Mouse (Mus musculus): ENCODE results near the gene Gc. TPM values are rescaled to one million over a fixed set of nuclear protein-coding genes. Genes with fewer than 3 reads are reported as not detected.

Gene Gc
- polyA plus RNA-seq, 1 experiment from 2014 or later: not detected

DNA sequence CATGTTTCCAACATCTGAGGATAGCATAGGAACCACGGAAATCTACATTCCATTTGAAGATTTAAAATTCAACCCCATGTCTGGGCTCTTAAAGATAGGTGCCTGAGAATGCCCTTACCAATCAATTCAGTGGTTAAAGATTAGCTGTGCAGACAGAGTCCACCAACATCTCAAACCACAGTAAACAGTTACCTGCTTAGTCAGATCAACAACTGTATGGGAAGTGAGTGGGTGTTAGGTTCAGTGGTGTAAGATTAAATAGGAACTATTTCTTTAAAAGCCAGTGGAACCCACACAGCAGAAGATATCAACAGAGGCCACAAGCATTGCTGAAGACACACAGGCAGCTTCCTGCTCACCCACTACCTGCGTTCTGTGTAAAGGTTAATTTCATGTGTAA is 1.3 kb upstream of the Gc start:
- Histone ChIP-seq H3K4me2 (ENCODE audit: low read depth, severe bottlenecking) (no peak overlapping the region), H3K4me3 (ENCODE audit: low read depth, low read length) (no peak overlapping the region), H3K36me3 (ENCODE audit: control insufficient read depth, insufficient read depth, low read length) (no peaks in the 10 kb centered on the region), H3K9ac (ENCODE audit: low read length) (no peak overlapping the region), H3K27ac (replicated peaks; ENCODE audit: low read depth, low read length) (no peak overlapping the region), H3K9me3 (ENCODE audit: control insufficient read depth, low read length) (no peaks in the 10 kb centered on the region), H3K27me3 (ENCODE audit: control insufficient read depth, insufficient read depth, low read length) (no peaks in the 10 kb centered on the region), H3K4me1 (ENCODE audit: control insufficient read depth, insufficient read depth, low read length) (no peaks in the 10 kb centered on the region)
- 86% methylated on average over 2 of the region's 2 CpGs for WGBS
- ATAC-seq (ENCODE audit: insufficient number of reproducible peaks, low FRiP score, low TSS enrichment, low read depth): no peak
- DNase-seq (ENCODE audit: low spot score): no peak

- Histone ChIP-seq H3K4me3 (ENCODE audit: low read depth, low read length) (no peak overlapping the region), H3K9ac (ENCODE audit: low read length) (no peak overlapping the region), H3K4me1 (ENCODE audit: control insufficient read depth, insufficient read depth, low read length) (no peaks in the 10 kb centered on the region), H3K27ac (replicated peaks; ENCODE audit: low read depth, low read length) (no peak overlapping the region), H3K9me3 (ENCODE audit: control insufficient read depth, low read length) (no peaks in the 10 kb centered on the region), H3K27me3 (ENCODE audit: control insufficient read depth, insufficient read depth, low read length) (no peaks in the 10 kb centered on the region), H3K4me2 (ENCODE audit: low read depth, severe bottlenecking) (no peak overlapping the region), H3K36me3 (ENCODE audit: control insufficient read depth, insufficient read depth, low read length) (no peaks in the 10 kb centered on the region)
- peak; percentile 68 for DNase-seq (ENCODE audit: low spot score)
- ATAC-seq (ENCODE audit: insufficient number of reproducible peaks, low FRiP score, low TSS enrichment, low read depth): no peak
- 53% methylated on average over 8 of the region's 8 CpGs for WGBS
Observed at GRCm38 (mm10) chr5:89455526-89455925, 2.2 kb downstream of the Gc start.

DNA sequence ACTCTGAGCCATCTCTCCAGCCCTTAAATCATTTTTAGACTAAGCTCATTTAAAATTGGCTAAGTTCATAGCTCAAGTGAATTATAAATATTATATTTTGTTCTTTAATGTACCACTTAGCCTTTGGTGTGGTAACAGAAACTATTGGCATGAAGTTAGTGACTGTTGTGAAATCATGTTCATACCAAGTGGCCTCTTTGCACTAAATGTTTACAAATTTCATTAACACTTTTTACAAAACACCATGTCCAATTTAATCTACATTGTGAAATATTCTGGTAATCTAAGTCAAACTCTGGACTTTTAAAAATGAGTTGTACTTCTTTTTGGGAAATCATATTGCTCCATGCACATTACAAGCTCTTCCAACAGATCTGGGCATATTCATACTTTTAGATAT is 6.9 kb downstream of the Gc start:
- no peak overlapping the region for H3K27ac ChIP-seq (replicated peaks; ENCODE audit: low read depth, low read length)
- no peak for ATAC-seq (ENCODE audit: insufficient number of reproducible peaks, low FRiP score, low TSS enrichment, low read depth)
- DNase-seq (ENCODE audit: low spot score): no peak

DNA sequence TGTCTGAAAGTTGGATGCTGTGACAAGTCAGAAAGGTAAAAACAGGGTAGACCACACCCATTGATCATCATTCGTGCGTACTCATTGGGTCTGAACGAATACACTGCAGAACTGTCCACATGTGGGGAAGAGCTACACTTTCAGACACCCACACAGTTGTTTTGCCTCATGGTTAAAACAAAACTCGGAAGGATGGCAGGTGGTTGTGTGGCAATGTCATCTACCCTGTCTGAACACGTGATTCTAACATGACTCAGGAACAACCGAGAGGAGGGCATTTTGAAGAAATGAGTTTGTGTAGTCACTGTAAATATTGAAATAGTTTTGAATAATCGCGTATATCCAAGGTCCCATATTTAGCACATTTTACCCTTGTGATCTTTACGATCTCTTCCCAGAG is 8.4 kb downstream of the Gc start:
- Histone ChIP-seq H3K4me1 (ENCODE audit: control insufficient read depth, insufficient read depth, low read length) (no peaks in the 10 kb centered on the region), H3K27me3 (ENCODE audit: control insufficient read depth, insufficient read depth, low read length) (no peaks in the 10 kb centered on the region), H3K9ac (ENCODE audit: low read length) (no peak overlapping the region), H3K9me3 (ENCODE audit: control insufficient read depth, low read length) (no peaks in the 10 kb centered on the region), H3K4me2 (ENCODE audit: low read depth, severe bottlenecking) (no peak overlapping the region), H3K27ac (replicated peaks; ENCODE audit: low read depth, low read length) (no peak overlapping the region), H3K36me3 (ENCODE audit: control insufficient read depth, insufficient read depth, low read length) (no peaks in the 10 kb centered on the region), H3K4me3 (ENCODE audit: low read depth, low read length) (no peak overlapping the region)
- ATAC-seq (ENCODE audit: insufficient number of reproducible peaks, low FRiP score, low TSS enrichment, low read depth) (no peak), DNase-seq (ENCODE audit: low spot score) (no peak)
- WGBS: 90% methylated on average over 9 of the region's 9 CpGs

More for the DNA sequence above, 6.9 kb downstream of the Gc start:
- H3K9ac ChIP-seq (ENCODE audit: low read length): no peak overlapping the region
- H3K9me3 ChIP-seq (ENCODE audit: control insufficient read depth, low read length): no peaks in the 10 kb centered on the region
- H3K27me3 ChIP-seq (ENCODE audit: control insufficient read depth, insufficient read depth, low read length): no peaks in the 10 kb centered on the region
- no peaks in the 10 kb centered on the region for H3K36me3 ChIP-seq (ENCODE audit: control insufficient read depth, insufficient read depth, low read length)
- no peaks in the 10 kb centered on the region for H3K4me1 ChIP-seq (ENCODE audit: control insufficient read depth, insufficient read depth, low read length)
- no peak overlapping the region for H3K4me3 ChIP-seq (ENCODE audit: low read depth, low read length)
- H3K4me2 ChIP-seq (ENCODE audit: low read depth, severe bottlenecking): no peak overlapping the region

GRCm38 (mm10) chr5:89447978-89448377 is 9.7 kb downstream of the Gc start:
- Histone ChIP-seq H3K4me2 (ENCODE audit: low read depth, severe bottlenecking) (no peak overlapping the region), H3K4me3 (ENCODE audit: low read depth, low read length) (no peak overlapping the region), H3K36me3 (ENCODE audit: control insufficient read depth, insufficient read depth, low read length) (no peaks in the 10 kb centered on the region), H3K27ac (replicated peaks; ENCODE audit: low read depth, low read length) (no peak overlapping the region), H3K27me3 (ENCODE audit: control insufficient read depth, insufficient read depth, low read length) (no peaks in the 10 kb centered on the region), H3K4me1 (ENCODE audit: control insufficient read depth, insufficient read depth, low read length) (no peaks in the 10 kb centered on the region), H3K9ac (ENCODE audit: low read length) (no peak overlapping the region), H3K9me3 (ENCODE audit: control insufficient read depth, low read length) (no peaks in the 10 kb centered on the region)
- WGBS: 71% methylated on average over 7 of the region's 7 CpGs
- DNase-seq (ENCODE audit: low spot score) (no peak), ATAC-seq (ENCODE audit: insufficient number of reproducible peaks, low FRiP score, low TSS enrichment, low read depth) (no peak)

- 88% methylated on average over 4 of the region's 4 CpGs for WGBS
- H3K4me3 ChIP-seq (ENCODE audit: low read depth, low read length): no peak overlapping the region
- no peak for ATAC-seq (ENCODE audit: insufficient number of reproducible peaks, low FRiP score, low TSS enrichment, low read depth)
- DNase-seq (ENCODE audit: low spot score): no peak
- no peaks in the 10 kb centered on the region for H3K36me3 ChIP-seq (ENCODE audit: control insufficient read depth, insufficient read depth, low read length)
- no peak overlapping the region for H3K4me2 ChIP-seq (ENCODE audit: low read depth, severe bottlenecking)
- H3K27ac ChIP-seq (replicated peaks; ENCODE audit: low read depth, low read length): no peak overlapping the region
- H3K9me3 ChIP-seq (ENCODE audit: control insufficient read depth, low read length): no peaks in the 10 kb centered on the region
- H3K4me1 ChIP-seq (ENCODE audit: control insufficient read depth, insufficient read depth, low read length): no peaks in the 10 kb centered on the region
- no peaks in the 10 kb centered on the region for H3K27me3 ChIP-seq (ENCODE audit: control insufficient read depth, insufficient read depth, low read length)
- H3K9ac ChIP-seq (ENCODE audit: low read length): no peak overlapping the region
Observed at GRCm38 (mm10) chr5:89444360-89444759, 13.3 kb downstream of the Gc start.

- ATAC-seq (ENCODE audit: insufficient number of reproducible peaks, low FRiP score, low TSS enrichment, low read depth) (no peak), DNase-seq (ENCODE audit: low spot score) (no peak)
- no peak overlapping the region for H3K9ac ChIP-seq (ENCODE audit: low read length)
- H3K9me3 ChIP-seq (ENCODE audit: control insufficient read depth, low read length): no peaks in the 10 kb centered on the region
- H3K4me2 ChIP-seq (ENCODE audit: low read depth, severe bottlenecking): no peak overlapping the region
- H3K27ac ChIP-seq (replicated peaks; ENCODE audit: low read depth, low read length): no peak overlapping the region
- no peaks in the 10 kb centered on the region for H3K27me3 ChIP-seq (ENCODE audit: control insufficient read depth, insufficient read depth, low read length)
- WGBS: 55% methylated on average over 1 of the region's 1 CpGs
- H3K36me3 ChIP-seq (ENCODE audit: control insufficient read depth, insufficient read depth, low read length): no peaks in the 10 kb centered on the region
- H3K4me3 ChIP-seq (ENCODE audit: low read depth, low read length): no peak overlapping the region
- no peaks in the 10 kb centered on the region for H3K4me1 ChIP-seq (ENCODE audit: control insufficient read depth, insufficient read depth, low read length)
Observed at GRCm38 (mm10) chr5:89411536-89411935, 46.2 kb downstream of the Gc start.

DNA sequence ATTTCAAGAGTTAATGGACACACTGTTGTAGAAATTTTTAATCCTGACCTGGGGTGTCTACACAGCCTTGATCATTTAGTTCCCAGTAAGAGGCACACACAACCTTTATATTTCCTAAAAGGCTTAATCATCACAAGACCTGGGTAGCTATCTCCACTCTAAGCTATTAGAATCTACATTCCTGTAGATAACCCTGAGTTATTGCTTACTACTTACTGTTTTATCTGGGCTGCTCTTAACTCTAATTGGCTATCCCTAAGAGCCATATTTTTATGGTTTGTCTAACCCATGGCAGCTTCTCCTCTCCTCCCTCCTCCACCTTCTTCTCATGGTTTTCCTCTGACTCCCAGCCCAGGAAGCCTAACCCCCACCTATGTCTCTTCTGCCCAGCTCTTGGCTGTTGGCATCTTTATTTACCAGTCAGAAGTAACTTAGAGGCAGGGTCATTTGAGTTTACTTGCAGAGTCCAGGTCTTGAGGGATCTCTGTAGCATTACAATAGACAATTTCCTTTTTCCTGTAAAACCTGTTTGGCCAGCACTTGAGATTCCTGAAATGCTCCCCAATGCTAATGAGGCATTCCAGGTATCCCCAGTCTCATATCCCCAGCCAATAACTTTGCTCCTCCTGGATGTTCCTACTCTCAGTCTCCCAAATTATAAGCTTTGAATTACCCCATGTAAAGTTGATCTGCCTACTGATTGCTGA is 50.2 kb downstream of the Gc start:
- no peak overlapping the region for H3K9ac ChIP-seq (ENCODE audit: low read length)
- DNase-seq (ENCODE audit: low spot score): no peak
- no peaks in the 10 kb centered on the region for H3K36me3 ChIP-seq (ENCODE audit: control insufficient read depth, insufficient read depth, low read length)
- no peaks in the 10 kb centered on the region for H3K27me3 ChIP-seq (ENCODE audit: control insufficient read depth, insufficient read depth, low read length)
- no peaks in the 10 kb centered on the region for H3K4me1 ChIP-seq (ENCODE audit: control insufficient read depth, insufficient read depth, low read length)
- no peak overlapping the region for H3K27ac ChIP-seq (replicated peaks; ENCODE audit: low read depth, low read length)
- no peak overlapping the region for H3K4me3 ChIP-seq (ENCODE audit: low read depth, low read length)
- ATAC-seq (ENCODE audit: insufficient number of reproducible peaks, low FRiP score, low TSS enrichment, low read depth): no peak
- H3K4me2 ChIP-seq (ENCODE audit: low read depth, severe bottlenecking): no peak overlapping the region
- no peaks in the 10 kb centered on the region for H3K9me3 ChIP-seq (ENCODE audit: control insufficient read depth, low read length)

DNA sequence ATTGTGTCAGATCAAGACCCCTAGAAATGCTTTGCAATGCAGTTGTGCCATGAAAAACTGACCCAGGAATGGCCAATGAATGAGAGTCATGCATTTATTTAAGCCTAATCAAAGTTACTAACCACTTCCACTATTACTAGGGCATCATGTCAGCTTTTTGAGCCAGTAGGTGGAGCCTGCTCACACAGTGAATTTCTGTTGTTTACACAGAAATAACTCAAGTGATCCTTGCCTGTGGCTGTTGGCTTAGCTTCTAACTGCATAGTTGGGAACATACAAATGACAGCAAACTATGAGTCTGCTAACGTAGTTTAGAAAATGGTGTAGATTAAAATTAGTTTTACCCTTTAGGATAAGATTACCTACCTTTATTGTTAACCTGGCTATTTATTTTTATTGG is 52.6 kb downstream of the Gc start:
- Histone ChIP-seq H3K27me3 (ENCODE audit: control insufficient read depth, insufficient read depth, low read length) (no peaks in the 10 kb centered on the region), H3K9ac (ENCODE audit: low read length) (no peak overlapping the region), H3K4me2 (ENCODE audit: low read depth, severe bottlenecking) (no peak overlapping the region), H3K4me3 (ENCODE audit: low read depth, low read length) (no peak overlapping the region), H3K27ac (replicated peaks; ENCODE audit: low read depth, low read length) (no peak overlapping the region), H3K36me3 (ENCODE audit: control insufficient read depth, insufficient read depth, low read length) (no peaks in the 10 kb centered on the region), H3K4me1 (ENCODE audit: control insufficient read depth, insufficient read depth, low read length) (no peaks in the 10 kb centered on the region), H3K9me3 (ENCODE audit: control insufficient read depth, low read length) (no peaks in the 10 kb centered on the region)
- 80% methylated on average over 1 of the region's 1 CpGs for WGBS
- DNase-seq (ENCODE audit: low spot score) (no peak), ATAC-seq (ENCODE audit: insufficient number of reproducible peaks, low FRiP score, low TSS enrichment, low read depth) (no peak)
